Mouse (Mus musculus) liver, embryonic 14.5 days (tissue): ENCODE data around the gene Thumpd3. TPM values are rescaled to one million over a fixed set of nuclear protein-coding genes. Genes with fewer than 3 reads are reported as not detected.

Source experiments
- ATAC-seq: fragments of 200-750 bp; cut with Nextera tagmentation; 2 replicates; pipeline ENCODE4 v1.8.0; 2017; ENCODE audit warnings: moderate number of reproducible peaks, mild to moderate bottlenecking, moderate library complexity; ENCODE audit not compliant: insufficient read depth
- DNase-seq, 3 experiments: peaks; one replicate each; pipeline ENCODE4 v3.0.0-alpha.2; 2012 to 2013; ENCODE audit warnings: low read depth in 3 of 3, low spot score in 3 of 3
- H3K27ac ChIP-seq: fragments of 300-500 bp; sonication (generic); 2 replicates; pipeline ENCODE4 v1.5.1; 2014; ENCODE audit warnings: moderate library complexity, mild to moderate bottlenecking, control low read depth, inconsistent platforms
- H3K27me3 ChIP-seq: fragments of 300-500 bp; sonication (generic); 2 replicates; pipeline ENCODE4 v1.6.1; 2014; ENCODE audit warnings: mild to moderate bottlenecking, low read length, moderate library complexity; ENCODE audit not compliant: control insufficient read depth, insufficient read depth
- H3K36me3 ChIP-seq: fragments of 300-500 bp; sonication (generic); replicated peaks from 2 replicates; pipeline ENCODE4 v1.6.1; 2014; ENCODE audit warnings: low read depth; ENCODE audit not compliant: control insufficient read depth, insufficient read depth
- H3K4me1 ChIP-seq, 2 experiments: fragments of 200-500 bp in 1 of 2; fragments of 300-500 bp in 1 of 2; sonication (generic) in 1 of 2; replicated peaks; 2 replicates each; pipeline ENCODE4 v1.6.1; 2012 to 2014; ENCODE audit warnings: antibody characterized with exemption in 1 of 2, inconsistent platforms in 1 of 2, low read length in 1 of 2; ENCODE audit not compliant: control insufficient read depth in 2 of 2, insufficient read depth in 2 of 2
- H3K4me2 ChIP-seq: fragments of 300-500 bp; sonication (generic); 2 replicates; pipeline ENCODE4 v1.6.1; 2014; ENCODE audit warnings: low read depth, mild to moderate bottlenecking, control low read depth, moderate library complexity
- H3K4me3 ChIP-seq, 2 experiments: fragments of 200-500 bp in 1 of 2; fragments of 300-500 bp in 1 of 2; sonication (generic) in 1 of 2; 2 replicates each; pipeline ENCODE4 v1.5.1; 2012 to 2014; ENCODE audit warnings: low read depth in 2 of 2, low read length in 2 of 2, mild to moderate bottlenecking in 2 of 2, control low read depth in 1 of 2, inconsistent platforms in 1 of 2, moderate library complexity in 1 of 2; ENCODE audit not compliant: insufficient read depth in 1 of 2
- H3K9ac ChIP-seq: fragments of 300-500 bp; sonication (generic); replicated peaks from 2 replicates; pipeline ENCODE4 v1.6.1; 2014; ENCODE audit warnings: mild to moderate bottlenecking, control low read depth, moderate library complexity
- H3K9me3 ChIP-seq: fragments of 300-500 bp; sonication (generic); 2 replicates; pipeline ENCODE4 v1.6.1; 2016; ENCODE audit warnings: low read length, mixed read lengths; ENCODE audit not compliant: control insufficient read depth
- CTCF ChIP-seq: IDR thresholded peaks from 2 replicates; pipeline ENCODE4 v1.5.1; 2016; ENCODE audit warnings: antibody characterized with exemption, low read depth, control low read depth
- EP300 ChIP-seq: IDR thresholded peaks from 2 replicates; pipeline ENCODE4 v1.6.1; 2016; ENCODE audit warnings: antibody characterized with exemption, low read depth
- WGBS: fragments of 180-500 bp; shearing (Covaris S2); extraction: QIAGEN DNeasy Blood & Tissue Kit; methylation state at CpG from one replicate; pipeline ENCODE4 v1.1.7; 2014; ENCODE audit not compliant: insufficient replicate concordance; 5-methylcytosine and 5-hydroxymethylcytosine counted together
- polyA plus RNA-seq, 2 experiments: library from polyadenylated mRNA; depleted of rRNA in 1 of 2; stranded (reverse) in 1 of 2; unstranded in 1 of 2; fragments of >200 nt; fragmentation: Nextera tagmentation in 1 of 2; extraction: Ambion mirVana in 1 of 2; gene quantifications; 2 replicates each; pipeline versions ENCODE4 v1.2.1 to v1.2.3; 2012 to 2014

The Thumpd3 gene
- polyA plus RNA-seq, 2 experiments: 19.6 to 35.4 TPM

GRCm38 (mm10) chr6:113029006-113029405 lies 17.0 kb upstream of the Thumpd3 start:
- Histone ChIP-seq H3K4me1 (no peaks in the 10 kb centered on the region), H3K36me3 (no peaks in the 10 kb centered on the region), H3K27me3 (no peaks in the 10 kb centered on the region), H3K9ac (no peak overlapping the region), H3K9me3 (no peaks in the 10 kb centered on the region), H3K4me2 (no peak overlapping the region), H3K4me3 (no peak overlapping the region), H3K27ac (no peak overlapping the region)
- no peak for TF ChIP-seq CTCF
- no peak for TF ChIP-seq EP300
- DNase-seq: no peak
- ATAC-seq: no peak
- WGBS: 40% methylated on average over 3 of the region's 3 CpGs

- DNase-seq (no peak), ATAC-seq (no peak)
- no peak overlapping the region for H3K9ac ChIP-seq
- no peak overlapping the region for H3K27ac ChIP-seq
- H3K4me2 ChIP-seq: no peak overlapping the region
- H3K4me1 ChIP-seq: no peaks in the 10 kb centered on the region
- TF ChIP-seq EP300 (no peak), CTCF (no peak)
- 53% methylated on average over 3 of the region's 3 CpGs for WGBS
- no peaks in the 10 kb centered on the region for H3K9me3 ChIP-seq
- H3K4me3 ChIP-seq: no peak overlapping the region
- no peaks in the 10 kb centered on the region for H3K27me3 ChIP-seq
- no peaks in the 10 kb centered on the region for H3K36me3 ChIP-seq
Measured at GRCm38 (mm10) chr6:113030553-113030952, 15.5 kb upstream of the Thumpd3 start.

GRCm38 (mm10) chr6:113030970-113031660 lies 14.9 kb upstream of the Thumpd3 start:
- WGBS: 62% methylated on average over 10 of the region's 10 CpGs
- H3K4me3 ChIP-seq: no peak overlapping the region
- no peak overlapping the region for H3K4me2 ChIP-seq
- H3K36me3 ChIP-seq: no peaks in the 10 kb centered on the region
- H3K27me3 ChIP-seq: no peaks in the 10 kb centered on the region
- H3K27ac ChIP-seq: no peak overlapping the region
- H3K4me1 ChIP-seq: no peaks in the 10 kb centered on the region
- no peak for DNase-seq
- TF ChIP-seq CTCF (no peak), EP300 (no peak)
- no peak overlapping the region for H3K9ac ChIP-seq
- H3K9me3 ChIP-seq: no peaks in the 10 kb centered on the region
- ATAC-seq: no peak

- Histone ChIP-seq H3K27ac (no peak overlapping the region), H3K4me1 (no peaks in the 10 kb centered on the region), H3K4me2 (no peak overlapping the region), H3K9me3 (no peaks in the 10 kb centered on the region), H3K36me3 (no peaks in the 10 kb centered on the region), H3K27me3 (no peaks in the 10 kb centered on the region), H3K4me3 (no peak overlapping the region), H3K9ac (no peak overlapping the region)
- no peak for ATAC-seq
- TF ChIP-seq CTCF (peak; percentile 39), EP300 (no peak)
- no peak for DNase-seq
- 58% methylated on average over 3 of the region's 3 CpGs for WGBS
Measured at GRCm38 (mm10) chr6:113032121-113032520, 13.9 kb upstream of the Thumpd3 start.

GRCm38 (mm10) chr6:113033185-113033584 lies 12.8 kb upstream of the Thumpd3 start:
- no peaks in the 10 kb centered on the region for H3K36me3 ChIP-seq
- no peaks in the 10 kb centered on the region for H3K9me3 ChIP-seq
- WGBS: 74% methylated on average over 2 of the region's 2 CpGs
- H3K9ac ChIP-seq: no peak overlapping the region
- no peak overlapping the region for H3K27ac ChIP-seq
- H3K4me2 ChIP-seq: no peak overlapping the region
- no peaks in the 10 kb centered on the region for H3K27me3 ChIP-seq
- no peak for TF ChIP-seq CTCF
- TF ChIP-seq EP300: no peak
- H3K4me1 ChIP-seq: peaks cover 0 to 3% of the 10 kb centered on the region in 2 experiments; a peak in 2 of 4 replicates
- ATAC-seq: no peak
- no peak for DNase-seq
- H3K4me3 ChIP-seq: no peak overlapping the region
